Comparison of ENCODE assay signal across 9 mouse cellular contexts in the genomic region with DNA sequence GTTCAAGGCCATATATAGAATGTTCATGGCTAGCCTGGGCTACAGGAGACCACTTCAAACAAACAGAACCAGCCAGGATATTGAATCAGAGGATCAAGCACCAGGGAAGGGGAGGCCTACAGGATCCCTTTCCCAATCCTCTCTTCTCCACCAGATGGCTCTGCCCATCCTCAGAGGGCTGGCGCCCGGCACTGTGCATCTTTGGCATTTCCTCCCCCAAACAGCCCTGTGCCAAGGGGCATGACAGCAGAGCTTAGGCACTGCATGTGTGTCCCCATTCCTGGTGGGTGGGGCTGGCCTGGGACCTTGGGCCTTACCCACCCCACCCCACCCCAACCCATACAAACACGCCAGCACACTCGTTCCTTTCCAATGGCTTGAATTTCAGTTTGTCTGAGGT. TPM values are rescaled to one million over a fixed set of nuclear protein-coding genes. Genes with fewer than 3 reads are reported as not detected.
DNase-seq lines count a peak whose midpoint lies in the region; ATAC-seq and TF ChIP-seq lines count a peak whose summit lies in the region.
"Had no signal": no experiment of that assay in that cellular context is flagged by ENCODE, and none has a peak within 500 bp of the region (broad histone marks: within the 10 kb centered on the region; RNA-seq: fewer than 3 reads in every experiment).

No protein-coding gene starts in this region.

- H3K9ac ChIP-seq in forebrain, embryonic 14.5 days (ENCODE audit: low read length), result no peak overlapping the region
- H3K9ac ChIP-seq: liver, embryonic 13.5 days had no signal

- 40% methylated on average over 4 of the region's 4 CpGs for WGBS in forebrain, embryonic 14.5 days

- H3K36me3 ChIP-seq in forebrain, embryonic 14.5 days (ENCODE audit: control insufficient read depth, insufficient read depth, low read length), result no peaks in the 10 kb centered on the region

- intact Hi-C loops in left cerebral cortex, adult 2 months (cut with DNase I), result no loop called here

- TF ChIP-seq CTCF in left cerebral cortex, adult 2 months (IDR thresholded peaks at IDR 0.05), result peak; percentile 49

- H3K4me2 ChIP-seq in forebrain, embryonic 14.5 days (ENCODE audit: low read length), result no peak overlapping the region
- H3K4me2 ChIP-seq: liver, embryonic 13.5 days had no signal

- peak; percentile 64 for DNase-seq in cerebellum, postnatal 14 days
- no peak for DNase-seq in cerebellum, adult 8-10 months
- no peak for DNase-seq in left cerebral cortex, adult 2 months (ENCODE audit: extremely low spot score in 1 of 2, low spot score in 2 of 2)
- DNase-seq in left cerebral cortex, adult 9 months (ENCODE audit: low spot score in 2 of 2), result no peak
- peak; percentile 66 for DNase-seq in forebrain, embryonic 14.5 days (ENCODE audit: low spot score)
- peak; percentile 67 for DNase-seq in lung, postnatal 10 days
- no peak for DNase-seq in T-cell, adult 2 months (ENCODE audit: low spot score)
- DNase-seq: liver, embryonic 13.5 days had no signal

- peaks cover 3% of the 10 kb centered on the region; the same call in 1 of the 2 replicates for H3K4me1 ChIP-seq in forebrain, embryonic 14.5 days (ENCODE audit: control insufficient read depth, insufficient read depth, low read length)

- no peaks in the 10 kb centered on the region for H3K27me3 ChIP-seq in forebrain, embryonic 14.5 days (replicated peaks; ENCODE audit: control insufficient read depth, insufficient read depth, low read length)
- H3K27me3 ChIP-seq: liver, embryonic 13.5 days had no signal

- H3K27ac ChIP-seq in left cerebral cortex, adult 2 months, result no peak overlapping the region
- peak overlapping the region; percentile 44; the same call in 1 of the 2 replicates for H3K27ac ChIP-seq in forebrain, embryonic 14.5 days (ENCODE audit: low read depth, low read length)
- H3K27ac ChIP-seq: liver, embryonic 13.5 days had no signal

- H3K4me3 ChIP-seq in left cerebral cortex, adult 2 months, result no peak overlapping the region
- no peak overlapping the region for H3K4me3 ChIP-seq in forebrain, embryonic 14.5 days (ENCODE audit: low read depth, low read length)
- H3K4me3 ChIP-seq: liver, embryonic 13.5 days had no signal

- no peaks in the 10 kb centered on the region for H3K9me3 ChIP-seq in forebrain, embryonic 14.5 days (replicated peaks; ENCODE audit: control insufficient read depth, low read length)
- H3K9me3 ChIP-seq: liver, embryonic 13.5 days had no signal

- peak; percentile 68 for ATAC-seq in forebrain, embryonic 14.5 days
- no peak for ATAC-seq in monocyte, adult 5-6 weeks (replicated peaks; ENCODE audit: insufficient number of reproducible peaks, low FRiP score, low TSS enrichment, poor library complexity, severe bottlenecking)

RNA-seq across cellular contexts. Expression of a gene that starts 24.4 kb away (rescaled TPM):
- total RNA-seq in left cerebral cortex, adult 2 months (2021), result 1 to 10 TPM; 2.6 to 2.8 TPM
- 1.8 and 1.9 TPM in 2 replicates for polyA plus RNA-seq in forebrain, embryonic 14.5 days (2014; fragmentation: Nextera tagmentation; extraction: Ambion mirVana)
- 0.43 to 2.4 TPM (median 0.86 TPM) in 3 replicates for total RNA-seq in monocyte, adult 5-6 weeks (2017)

Comparison
In these comparisons a context has a peak if more than half of its experiments do, and no peak if none do; other contexts are left out.
1. DNase-seq: peak in cerebellum, postnatal 14 days (2 of 2), forebrain, embryonic 14.5 days (single experiment) and lung, postnatal 10 days (single experiment); none in cerebellum, adult 8-10 months (single experiment), left cerebral cortex, adult 2 months (0 of 2), left cerebral cortex, adult 9 months (0 of 2) and T-cell, adult 2 months (single experiment).